Mouse (Mus musculus) megakaryocyte, embryonic 14.5 days (primary cell): ENCODE data around the gene Mrm1. TPM values are rescaled to one million over a fixed set of nuclear protein-coding genes. Genes with fewer than 3 reads are reported as not detected.

Source experiments
- H3K27me3 ChIP-seq: replicated peaks from 2 replicates; pipeline ENCODE3; 2012; ENCODE audit warnings: inconsistent platforms
- H3K36me3 ChIP-seq: replicated peaks from 2 replicates; pipeline ENCODE3; 2012; ENCODE audit warnings: low read length, inconsistent platforms, mixed read lengths
- H3K4me1 ChIP-seq: 2 replicates; pipeline ENCODE4 v1.6.1; 2012; ENCODE audit warnings: inconsistent platforms
- H3K4me3 ChIP-seq: replicated peaks from 2 replicates; pipeline ENCODE3; 2012; ENCODE audit warnings: moderate library complexity, mild to moderate bottlenecking, inconsistent platforms
- H3K9me3 ChIP-seq: 2 replicates; pipeline ENCODE4 v1.6.1; 2012; ENCODE audit warnings: inconsistent platforms
- FLI1 ChIP-seq: IDR thresholded peaks from 2 replicates; pipeline ENCODE4 v1.6.1; 2012; ENCODE audit warnings: low read length, inconsistent platforms, mixed read lengths
- GATA1 ChIP-seq: IDR thresholded peaks from 3 replicates; pipeline ENCODE4 v1.6.1; 2012; ENCODE audit warnings: mixed read lengths, low read length, inconsistent platforms, borderline replicate concordance
- polyA plus RNA-seq: library from polyadenylated mRNA; stranded (reverse); fragments of >175 nt; gene quantifications from 2 replicates; pipeline ENCODE4 v1.2.3, GENCODE M21; 2012; ENCODE audit warnings: low replicate concordance; ENCODE audit not compliant: insufficient read depth

The Mrm1 gene
- polyA plus RNA-seq, 1 experiment: 1.3 TPM

DNA sequence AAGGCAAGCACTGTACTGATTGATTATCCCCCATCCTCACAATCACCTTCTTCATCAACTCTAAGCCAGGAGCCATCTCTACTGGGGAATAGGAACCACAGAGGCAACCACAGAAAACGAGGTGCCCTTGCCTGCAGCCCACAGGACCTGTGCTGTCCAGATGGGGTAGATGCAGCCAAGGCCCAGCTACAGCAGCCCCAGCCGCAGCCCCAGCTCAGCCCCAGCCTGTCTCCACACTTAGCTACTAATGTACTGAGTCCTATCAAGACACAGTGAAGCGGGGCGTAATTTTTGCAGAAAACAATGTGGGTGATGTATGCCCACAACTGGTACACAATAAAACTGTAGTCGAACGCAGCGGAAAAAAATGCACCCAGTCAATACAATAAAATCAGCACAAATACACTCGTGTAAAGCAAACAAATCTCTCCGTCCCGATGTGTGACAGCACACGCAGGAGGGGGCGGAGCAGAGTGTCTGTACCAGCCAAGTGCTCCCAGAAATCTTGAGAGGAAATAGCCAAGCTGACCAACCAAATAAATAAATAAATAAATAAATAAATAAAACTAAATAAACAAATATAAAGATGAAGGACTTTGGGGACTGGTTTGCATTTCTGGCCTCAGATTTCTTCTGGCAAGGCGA is 44.3 kb downstream of the Mrm1 start:
- Histone ChIP-seq H3K4me3 (no peak overlapping the region), H3K4me1 (no peaks in the 10 kb centered on the region), H3K9me3 (peaks cover 6% of the 10 kb centered on the region), H3K36me3 (no peaks in the 10 kb centered on the region), H3K27me3 (peaks cover 71% of the 10 kb centered on the region)
- TF ChIP-seq FLI1 (no peak), GATA1 (no peak)

DNA sequence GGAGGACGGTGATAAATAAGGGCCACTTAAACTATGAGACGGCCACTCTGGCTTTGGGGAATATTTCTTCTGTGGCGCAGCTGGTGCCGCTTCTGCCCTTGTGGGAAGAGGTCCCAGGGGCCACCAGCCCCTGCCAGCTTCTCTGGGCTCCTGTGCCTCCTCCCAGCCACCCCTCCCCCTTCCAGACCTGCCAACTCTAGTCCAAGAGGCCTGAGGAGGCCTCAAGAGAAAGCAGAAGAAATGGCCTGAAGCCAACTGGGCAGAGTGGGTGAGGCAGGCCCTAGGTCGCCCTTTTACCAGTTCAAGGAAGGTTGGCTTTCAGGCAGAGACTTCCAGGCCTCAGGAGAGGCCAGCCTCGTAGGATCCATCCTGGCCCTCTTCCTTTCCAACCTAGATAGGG is 51.4 kb downstream of the Mrm1 start:
- Histone ChIP-seq H3K9me3 (no peaks in the 10 kb centered on the region), H3K27me3 (peaks cover 76% of the 10 kb centered on the region), H3K36me3 (no peaks in the 10 kb centered on the region), H3K4me1 (peaks cover 5% of the 10 kb centered on the region), H3K4me3 (no peak overlapping the region)
- TF ChIP-seq FLI1 (no peak), GATA1 (no peak)

DNA sequence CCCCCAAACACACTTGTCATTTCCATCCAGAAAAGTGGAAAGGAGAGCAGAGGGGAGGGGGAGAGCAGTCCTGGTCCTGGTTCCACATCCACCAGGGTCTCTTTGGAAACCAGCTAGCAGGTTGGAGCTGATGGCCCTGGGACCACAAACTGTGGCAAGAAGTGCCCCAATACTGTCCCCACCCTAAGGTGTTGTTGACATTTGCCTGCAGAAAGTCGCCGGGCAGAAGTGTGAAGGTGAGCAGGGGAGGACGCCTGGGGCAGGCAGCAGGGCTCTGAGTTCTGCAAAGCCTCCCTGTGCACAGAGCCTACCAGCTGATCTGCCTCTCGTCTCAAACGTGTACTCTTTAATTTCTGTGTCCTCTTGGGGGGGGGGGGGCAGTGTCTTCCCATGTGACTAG is 54.2 kb downstream of the Mrm1 start:
- Histone ChIP-seq H3K4me3 (no peak overlapping the region), H3K36me3 (no peaks in the 10 kb centered on the region), H3K4me1 (peaks cover 5% of the 10 kb centered on the region), H3K27me3 (peaks cover 79% of the 10 kb centered on the region), H3K9me3 (no peaks in the 10 kb centered on the region)
- TF ChIP-seq FLI1 (no peak), GATA1 (no peak)

DNA sequence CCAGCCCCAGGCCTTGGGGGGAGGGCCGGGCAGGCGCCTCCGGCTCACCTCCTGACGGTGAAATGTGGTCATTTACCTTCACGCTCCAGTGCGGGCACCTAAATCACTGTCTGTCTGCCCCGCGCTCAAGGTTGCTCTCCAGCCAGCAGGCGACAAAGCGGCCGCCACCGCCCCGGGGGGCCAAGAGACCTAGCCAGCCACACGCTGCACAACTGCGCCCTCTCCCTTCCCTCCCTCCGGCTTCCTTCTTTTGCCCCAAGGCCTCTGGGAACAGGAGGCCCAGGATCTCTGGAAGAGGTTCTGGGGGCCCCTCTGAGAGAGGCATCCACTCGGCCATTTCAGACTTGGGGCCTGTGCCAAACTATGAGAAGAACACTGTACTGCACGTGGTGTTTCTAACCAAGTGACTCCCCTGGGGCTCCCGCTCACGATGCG is 54.8 kb downstream of the Mrm1 start:
- TF ChIP-seq FLI1 (no peak), GATA1 (no peak)
- H3K9me3 ChIP-seq: no peaks in the 10 kb centered on the region
- H3K36me3 ChIP-seq: no peaks in the 10 kb centered on the region
- no peak overlapping the region for H3K4me3 ChIP-seq
- peaks cover 80% of the 10 kb centered on the region for H3K27me3 ChIP-seq
- peaks cover 5% of the 10 kb centered on the region for H3K4me1 ChIP-seq

DNA sequence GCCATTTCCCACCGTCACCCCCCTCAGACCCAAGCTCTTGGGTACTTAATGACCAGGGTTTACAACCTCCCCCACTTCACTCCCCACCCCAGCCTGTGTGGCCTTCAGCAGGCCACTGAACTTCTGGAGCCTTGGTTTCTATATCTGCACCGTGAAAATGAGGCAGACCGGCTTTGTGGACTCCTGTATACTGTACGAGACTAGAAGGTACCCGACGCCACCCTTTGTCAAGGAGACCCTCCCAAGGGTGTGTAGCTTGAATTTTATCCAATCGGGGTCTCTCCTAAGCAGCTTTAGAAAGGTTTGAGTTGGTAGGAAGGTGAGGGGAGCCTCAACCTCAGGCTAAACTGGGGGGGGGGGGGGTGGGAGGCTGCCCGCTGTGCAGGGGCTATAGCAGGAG is 55.2 kb downstream of the Mrm1 start:
- TF ChIP-seq FLI1: no peak
- TF ChIP-seq GATA1: no peak
- H3K27me3 ChIP-seq: peaks cover 81% of the 10 kb centered on the region
- no peaks in the 10 kb centered on the region for H3K36me3 ChIP-seq
- peaks cover 5% of the 10 kb centered on the region for H3K4me1 ChIP-seq
- H3K9me3 ChIP-seq: no peaks in the 10 kb centered on the region
- no peak overlapping the region for H3K4me3 ChIP-seq

Other genes with a start within 250 kb of the Mrm1 start
- gene Dhrs11, start 9.5 kb upstream of the Mrm1 start, polyA plus RNA-seq: 17.6 and 18.7 TPM in 2 replicates
- 2.2 and 30.3 TPM in 2 replicates for gene Ggnbp2, start 51.3 kb upstream of the Mrm1 start, polyA plus RNA-seq
- gene Myo19, start 60.6 kb upstream of the Mrm1 start, polyA plus RNA-seq: 2.8 and 3.3 TPM in 2 replicates
- 0.58 TPM in 1 of 2 replicates, not detected in the other for gene Pigw, start 60.8 kb upstream of the Mrm1 start, polyA plus RNA-seq
- gene Znhit3, start 96.9 kb upstream of the Mrm1 start, polyA plus RNA-seq: 0.40 TPM in 1 of 2 replicates, not detected in the other
- gene Car4, start 138.3 kb upstream of the Mrm1 start, polyA plus RNA-seq: not detected in 2 replicates